Mouse (Mus musculus): ENCODE results near the gene Cd3d.

DNA sequence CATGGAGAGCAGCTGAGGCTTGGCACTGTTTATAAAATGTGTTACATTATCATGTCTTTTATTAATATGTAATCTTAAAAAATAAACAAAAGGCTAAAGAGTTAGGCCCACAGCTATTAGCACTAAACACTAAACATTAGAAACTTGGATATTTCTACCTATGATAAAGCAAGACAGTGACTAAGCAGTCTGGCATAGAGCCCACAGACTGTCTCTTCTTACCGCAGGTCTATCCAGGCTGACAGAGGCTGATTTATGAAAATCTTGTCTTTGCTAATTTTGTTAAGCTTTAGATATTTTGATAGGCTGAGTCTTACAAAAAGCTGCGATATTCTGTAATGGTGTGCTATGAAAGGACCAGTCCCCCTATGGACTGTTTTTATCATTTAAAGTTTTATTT, 11.7 kb downstream of the Cd3d start:
- TF ChIP-seq TCF12 (IDR thresholded peaks at IDR 0.05; ENCODE audit: insufficient read depth, poor library complexity, severe bottlenecking) (no peak), E2F4 (IDR thresholded peaks at IDR 0.05; ENCODE audit: insufficient read depth) (no peak), MAX (IDR thresholded peaks at IDR 0.05; ENCODE audit: low read depth) (no peak), POLR2A (IDR thresholded peaks at IDR 0.05; ENCODE audit: insufficient read length, low read depth) (no peak), MYOD1 (IDR thresholded peaks at IDR 0.05; ENCODE audit: control insufficient read depth in 1 of 3, insufficient read length in 2 of 3, low read depth in 2 of 3) (no peak), USF1 (IDR thresholded peaks at IDR 0.05; ENCODE audit: low read depth) (no peak), TCF3 (IDR thresholded peaks at IDR 0.05; ENCODE audit: insufficient read length, low read depth) (no peak)

Measured in myocyte (in vitro differentiated cells).